Mouse (Mus musculus) hindbrain, embryonic 15.5 days (tissue): ENCODE results near the gene Adamtsl5. TPM values are rescaled to one million over a fixed set of nuclear protein-coding genes. Genes with fewer than 3 reads are reported as not detected.

Experiments
- microRNA-seq: library from miRNA; unstranded; fragments of <30 nt; microRNA quantifications from one replicate; pipeline ENCODE4, GENCODE M21; 2016
- polyA plus RNA-seq: library from polyadenylated mRNA; unstranded; fragments of >200 nt; fragmentation: Nextera tagmentation; extraction: Ambion mirVana; gene quantifications from 2 replicates; pipeline ENCODE4 v1.2.1, GENCODE M21; 2015

The Adamtsl5 gene
- polyA plus RNA-seq, 1 experiment from 2014 or later = 1.2 TPM

Small RNA genes lying within 50 kb of the gene (microRNA-seq; reads per million reads assigned to microRNA genes)
- gene Gm22721 = not detected

Other genes with a start within 250 kb of the Adamtsl5 start
- gene Sbno2, start 242.8 kb downstream of the Adamtsl5 start, polyA plus RNA-seq = 12.6 and 12.9 TPM in 2 replicates
- 18.6 and 20.0 TPM in 2 replicates for gene Stk11, start 232.6 kb downstream of the Adamtsl5 start, polyA plus RNA-seq
- gene Atp5d, start 209.8 kb downstream of the Adamtsl5 start, polyA plus RNA-seq = 503 and 517 TPM in 2 replicates
- gene Cbarp, start 207.6 kb downstream of the Adamtsl5 start, polyA plus RNA-seq = 61.4 and 71.3 TPM in 2 replicates
- 22.6 and 26.0 TPM in 2 replicates for gene Midn, start 200.1 kb downstream of the Adamtsl5 start, polyA plus RNA-seq
- gene Cirbp, start 182.4 kb downstream of the Adamtsl5 start, polyA plus RNA-seq = 295 and 319 TPM in 2 replicates
- 10.1 and 12.7 TPM in 2 replicates for gene 1600002K03Rik, start 175.5 kb downstream of the Adamtsl5 start, polyA plus RNA-seq
- 29.1 and 33.6 TPM in 2 replicates for gene Efna2, start 168.9 kb downstream of the Adamtsl5 start, polyA plus RNA-seq
- 36.5 and 38.6 TPM in 2 replicates for gene Mum1, start 122.0 kb downstream of the Adamtsl5 start, polyA plus RNA-seq
- 311 and 321 TPM in 2 replicates for gene Ndufs7, start 99.3 kb downstream of the Adamtsl5 start, polyA plus RNA-seq
- gene Gamt, start 87.4 kb downstream of the Adamtsl5 start, polyA plus RNA-seq = 24.6 and 28.1 TPM in 2 replicates
- gene Dazap1, start 86.9 kb downstream of the Adamtsl5 start, polyA plus RNA-seq = 46.9 and 51.3 TPM in 2 replicates
- 551 and 587 TPM in 2 replicates for gene Rps15, start 56.0 kb downstream of the Adamtsl5 start, polyA plus RNA-seq
- 175 and 181 TPM in 2 replicates for gene Apc2, start 52.4 kb downstream of the Adamtsl5 start, polyA plus RNA-seq
- 29.8 and 30.1 TPM in 2 replicates for gene 2310011J03Rik, start 27.9 kb downstream of the Adamtsl5 start, polyA plus RNA-seq
- gene Pcsk4, start 18.9 kb downstream of the Adamtsl5 start, polyA plus RNA-seq = 6.1 and 6.7 TPM in 2 replicates
- 5.7 and 7.1 TPM in 2 replicates for gene Reep6, start 18.5 kb downstream of the Adamtsl5 start, polyA plus RNA-seq
- 6.1 and 6.4 TPM in 2 replicates for gene Plk5, start 8.0 kb upstream of the Adamtsl5 start, polyA plus RNA-seq
- 18.9 and 19.2 TPM in 2 replicates for gene Mex3d, start 39.2 kb upstream of the Adamtsl5 start, polyA plus RNA-seq
- gene Mbd3, start 51.1 kb upstream of the Adamtsl5 start, polyA plus RNA-seq = 213 and 229 TPM in 2 replicates
- gene Uqcr11, start 58.4 kb upstream of the Adamtsl5 start, polyA plus RNA-seq = 711 and 737 TPM in 2 replicates
- 52.5 and 54.7 TPM in 2 replicates for gene Tcf3, start 85.2 kb upstream of the Adamtsl5 start, polyA plus RNA-seq
- gene Onecut3, start 146.4 kb upstream of the Adamtsl5 start, polyA plus RNA-seq = 1.6 and 1.7 TPM in 2 replicates
- 1.2 and 1.5 TPM in 2 replicates for gene Atp8b3, start 190.7 kb upstream of the Adamtsl5 start, polyA plus RNA-seq
- gene Rexo1, start 213.1 kb upstream of the Adamtsl5 start, polyA plus RNA-seq = 30.0 and 33.7 TPM in 2 replicates
- gene Klf16, start 228.9 kb upstream of the Adamtsl5 start, polyA plus RNA-seq = 6.3 and 6.7 TPM in 2 replicates
- 134 and 159 TPM in 2 replicates for gene Abhd17a, start 241.9 kb upstream of the Adamtsl5 start, polyA plus RNA-seq